Mouse (Mus musculus): ENCODE measurements around the gene Tmem217. TPM values are rescaled to one million over a fixed set of nuclear protein-coding genes. Genes with fewer than 3 reads are reported as not detected.

Gene Tmem217
- total and polyA plus RNA-seq, 3 experiments: 0.26 to 0.76 TPM; not detected in 1

DNA sequence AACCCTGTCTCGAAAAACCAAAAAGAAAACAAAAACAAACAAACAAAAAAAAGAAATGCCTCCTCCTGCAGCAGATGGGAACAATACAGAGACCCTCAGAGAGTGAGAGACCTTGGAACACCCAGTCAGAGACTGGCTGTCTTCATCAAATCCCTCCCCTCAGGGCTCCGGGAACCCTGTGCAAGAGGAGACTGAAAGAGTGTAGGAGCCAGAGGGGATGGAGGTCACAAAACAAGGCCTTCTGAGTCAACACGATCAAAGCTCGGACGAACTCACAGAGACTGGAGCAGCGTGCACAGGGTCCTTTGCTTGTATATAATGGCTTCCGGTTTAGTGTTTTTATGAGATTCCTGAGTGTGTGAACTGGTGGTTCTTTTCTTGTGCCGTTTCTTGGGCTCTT is 11.8 kb downstream of the Tmem217 start:
- Histone ChIP-seq H3K9me3 (replicated peaks; ENCODE audit: low read length) (peaks cover 5% of the 10 kb centered on the region), H3K27me3 (replicated peaks) (no peaks in the 10 kb centered on the region), H3K4me1 (ENCODE audit: control insufficient read depth in 1 of 2, insufficient read depth in 2 of 2) (no peaks in the 10 kb centered on the region), H3K36me3 (replicated peaks in 1 of 2; ENCODE audit: control insufficient read depth in 1 of 2, insufficient read depth in 1 of 2, low read length in 1 of 2) (no peaks in the 10 kb centered on the region), H3K4me2 (ENCODE audit: insufficient read depth, low read depth, poor library complexity, severe bottlenecking) (no peak overlapping the region), H3K79me2 (replicated peaks; ENCODE audit: control insufficient read depth, extremely low read depth, insufficient read depth, poor library complexity, severe bottlenecking) (no peaks in the 10 kb centered on the region), H3K4me3 (replicated peaks in 1 of 3; ENCODE audit: low read depth in 2 of 3, low read length in 2 of 3, poor library complexity in 1 of 3) (no peak overlapping the region), H3K9ac (ENCODE audit: insufficient read depth, low read depth) (no peak overlapping the region), H3K27ac (ENCODE audit: insufficient read depth, low read depth) (no peak overlapping the region)
- dilution Hi-C loops (cut with MboI; ENCODE audit: extremely low pct_ligation_motif_present, extremely low pct_unique_long_range_greater_than_20kb, low sequenced_read_pairs) (no loop called here), in situ Hi-C loops (cut with MboI; ENCODE audit: low pct_ligation_motif_present, low pct_unique_long_range_greater_than_20kb, low sequenced_read_pairs) (no loop called here)
- TF ChIP-seq NELFE (IDR thresholded peaks at IDR 0.05; ENCODE audit: low read depth, low read length) (no peak), IRF4 (IDR thresholded peaks at IDR 0.05; ENCODE audit: low read depth, low read length) (no peak), MAX (IDR thresholded peaks at IDR 0.05; ENCODE audit: low read length) (no peak), ETS1 (conservative IDR thresholded peaks at IDR 0.05; ENCODE audit: low read depth, low read length) (no peak), USF1 (IDR thresholded peaks at IDR 0.05; ENCODE audit: low read depth, low read length) (no peak), MAZ (IDR thresholded peaks at IDR 0.05; ENCODE audit: low read depth, low read length) (no peak), ZKSCAN1 (IDR thresholded peaks at IDR 0.05; ENCODE audit: borderline replicate concordance, low read depth, low read length) (no peak), RAD21 (IDR thresholded peaks at IDR 0.05; ENCODE audit: low read depth, low read length) (no peak), SMC3 (IDR thresholded peaks at IDR 0.05; ENCODE audit: low read depth, low read length) (no peak), CTCF (conservative IDR thresholded peaks at IDR 0.05 in 1 of 2, IDR thresholded peaks at IDR 0.05 in 1 of 2; ENCODE audit: low read depth in 2 of 2, low read length in 2 of 2) (no peak)
- no peak for DNase-seq (ENCODE audit: extremely low read depth)

DNA sequence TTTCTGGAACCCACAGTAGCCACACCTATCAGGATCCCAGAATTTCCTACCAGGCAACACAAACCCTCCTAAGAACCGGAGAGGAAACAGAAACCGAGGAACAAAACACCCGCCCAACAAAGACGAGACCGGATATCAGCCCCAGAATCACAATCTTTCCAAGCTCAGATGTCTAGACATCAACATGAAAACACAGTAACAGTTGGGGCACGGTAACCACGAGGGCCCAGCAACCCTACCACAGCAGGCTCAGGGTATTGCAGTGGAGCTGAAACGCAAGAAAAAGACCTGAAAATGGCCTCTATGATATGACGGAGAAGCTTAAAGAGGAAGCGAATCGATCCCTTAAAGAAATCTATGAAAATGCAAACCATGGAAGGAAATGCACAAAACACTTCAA is 18.3 kb downstream of the Tmem217 start:
- dilution Hi-C loops (cut with MboI; ENCODE audit: extremely low pct_ligation_motif_present, extremely low pct_unique_long_range_greater_than_20kb, low sequenced_read_pairs) (no loop called here), in situ Hi-C loops (cut with MboI; ENCODE audit: low pct_ligation_motif_present, low pct_unique_long_range_greater_than_20kb, low sequenced_read_pairs) (no loop called here)
- no peaks in the 10 kb centered on the region for H3K79me2 ChIP-seq (replicated peaks; ENCODE audit: control insufficient read depth, extremely low read depth, insufficient read depth, poor library complexity, severe bottlenecking)
- peaks cover 11% of the 10 kb centered on the region for H3K9me3 ChIP-seq (replicated peaks; ENCODE audit: low read length)
- H3K27ac ChIP-seq (ENCODE audit: insufficient read depth, low read depth): no peak overlapping the region
- H3K4me2 ChIP-seq (ENCODE audit: insufficient read depth, low read depth, poor library complexity, severe bottlenecking): no peak overlapping the region
- peaks cover 2 to 3% of the 10 kb centered on the region in 2 experiments; a peak in 1 of 4 replicates for H3K4me1 ChIP-seq (ENCODE audit: control insufficient read depth in 1 of 2, insufficient read depth in 2 of 2)
- H3K27me3 ChIP-seq (replicated peaks): peaks cover 2% of the 10 kb centered on the region
- no peak for TF ChIP-seq SIN3A (IDR thresholded peaks at IDR 0.05; ENCODE audit: low read length)
- no peak for TF ChIP-seq JUND (conservative IDR thresholded peaks at IDR 0.05; ENCODE audit: low read depth, low read length)
- no peak for TF ChIP-seq BHLHE40 (IDR thresholded peaks at IDR 0.05; ENCODE audit: low read depth, low read length)
- TF ChIP-seq HCFC1 (IDR thresholded peaks at IDR 0.05; ENCODE audit: low read depth, low read length): no peak
- TF ChIP-seq ZMIZ1 (IDR thresholded peaks at IDR 0.05; ENCODE audit: low read depth, low read length): no peak
- no peak for TF ChIP-seq MAX (IDR thresholded peaks at IDR 0.05; ENCODE audit: low read length)
- no peak for TF ChIP-seq MAZ (IDR thresholded peaks at IDR 0.05; ENCODE audit: low read depth, low read length)
- no peak for TF ChIP-seq UBTF (IDR thresholded peaks at IDR 0.05; ENCODE audit: low read depth, low read length)
- no peak for TF ChIP-seq NELFE (IDR thresholded peaks at IDR 0.05; ENCODE audit: low read depth, low read length)
- no peak for TF ChIP-seq ZNF384 (IDR thresholded peaks at IDR 0.05; ENCODE audit: low read depth, low read length)
- TF ChIP-seq POLR2AphosphoS2 (IDR thresholded peaks at IDR 0.05; ENCODE audit: low read depth, low read length): no peak
- TF ChIP-seq JUN (IDR thresholded peaks at IDR 0.05; ENCODE audit: insufficient read depth, low read depth, low read length): no peak
- no peak for TF ChIP-seq CHD1 (IDR thresholded peaks at IDR 0.05; ENCODE audit: low read depth, low read length)
- no peak for TF ChIP-seq EP300 (IDR thresholded peaks at IDR 0.05; ENCODE audit: low read length)
- TF ChIP-seq MYC (IDR thresholded peaks at IDR 0.05; ENCODE audit: low read depth, low read length): no peak
- H3K36me3 ChIP-seq (replicated peaks in 1 of 2; ENCODE audit: control insufficient read depth in 1 of 2, insufficient read depth in 1 of 2, low read length in 1 of 2): no peaks in the 10 kb centered on the region
- no peak overlapping the region for H3K9ac ChIP-seq (ENCODE audit: insufficient read depth, low read depth)
- no peak overlapping the region for H3K4me3 ChIP-seq (replicated peaks in 1 of 3; ENCODE audit: low read depth in 2 of 3, low read length in 2 of 3, poor library complexity in 1 of 3)
- DNase-seq (ENCODE audit: extremely low read depth): no peak

Measured in CH12.LX (cell line).